Mouse (Mus musculus): ENCODE data around the gene Tgfbr2. TPM values are rescaled to one million over a fixed set of nuclear protein-coding genes. Genes with fewer than 3 reads are reported as not detected.

Tgfbr2 gene
- polyA plus RNA-seq, 1 experiment from 2014 or later, result 9.2 TPM

- H3K36me3 ChIP-seq (replicated peaks), result peaks cover 11% of the 10 kb centered on the region; the same call in 1 of the 2 replicates
- H3K27me3 ChIP-seq (replicated peaks; ENCODE audit: low read depth, poor library complexity, severe bottlenecking), result no peaks in the 10 kb centered on the region
- H3K4me3 ChIP-seq, result no peak overlapping the region
- DNase-seq (ENCODE audit: low spot score), result no peak
- H3K9me3 ChIP-seq, result no peaks in the 10 kb centered on the region
- peaks cover 20% of the 10 kb centered on the region for H3K4me1 ChIP-seq
- H3K27ac ChIP-seq (replicated peaks), result 0 out of 2 replicates have a peak overlapping the region, but pooled peaks have one; percentile 44
- WGBS, result 89% methylated on average over 7 of the region's 7 CpGs
Observed at GRCm38 (mm10) chr9:116121472-116121871, 53.7 kb downstream of the Tgfbr2 start.

GRCm38 (mm10) chr9:116119990-116120389 is 55.2 kb downstream of the Tgfbr2 start:
- H3K4me1 ChIP-seq, result peaks cover 17% of the 10 kb centered on the region
- H3K9me3 ChIP-seq, result no peaks in the 10 kb centered on the region
- no peak overlapping the region for H3K27ac ChIP-seq (replicated peaks)
- no peaks in the 10 kb centered on the region for H3K27me3 ChIP-seq (replicated peaks; ENCODE audit: low read depth, poor library complexity, severe bottlenecking)
- no peak overlapping the region for H3K4me3 ChIP-seq
- no peak for DNase-seq (ENCODE audit: low spot score)
- 85% methylated on average over 7 of the region's 7 CpGs for WGBS
- H3K36me3 ChIP-seq (replicated peaks), result peaks cover 11% of the 10 kb centered on the region; the same call in 1 of the 2 replicates

DNA sequence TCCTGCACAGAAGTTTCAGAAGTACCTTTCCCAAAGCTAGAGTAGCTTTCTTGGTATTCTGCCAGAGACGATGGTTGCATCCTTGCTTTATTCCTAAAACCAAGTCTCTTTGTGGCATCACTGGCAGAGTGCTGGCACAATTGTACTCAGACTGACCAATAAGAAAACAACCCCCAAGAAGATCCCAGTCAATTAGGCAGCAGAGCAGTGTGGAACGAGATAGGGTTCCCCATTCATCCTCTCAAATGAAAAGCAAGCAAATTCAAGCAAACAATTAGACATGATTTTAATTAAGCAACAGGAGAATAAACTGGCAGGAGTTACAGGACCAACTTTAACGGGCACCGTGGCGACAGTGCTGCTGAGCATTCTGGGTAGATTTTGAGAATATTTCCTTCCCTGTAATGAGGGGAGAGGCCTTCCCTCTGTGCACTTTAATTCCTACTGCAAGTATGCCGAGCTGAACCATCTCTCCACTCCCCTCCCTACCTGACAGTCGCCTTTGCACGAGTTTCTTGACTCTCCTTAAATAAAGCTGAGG is 56.8 kb downstream of the Tgfbr2 start:
- peaks cover 17% of the 10 kb centered on the region for H3K4me1 ChIP-seq
- no peak overlapping the region for H3K27ac ChIP-seq (replicated peaks)
- no peaks in the 10 kb centered on the region for H3K9me3 ChIP-seq
- peaks cover 7% of the 10 kb centered on the region; the same call in 1 of the 2 replicates for H3K36me3 ChIP-seq (replicated peaks)
- H3K27me3 ChIP-seq (replicated peaks; ENCODE audit: low read depth, poor library complexity, severe bottlenecking), result no peaks in the 10 kb centered on the region
- no peak for DNase-seq (ENCODE audit: low spot score)
- H3K4me3 ChIP-seq, result no peak overlapping the region
- 73% methylated on average over 8 of the region's 8 CpGs for WGBS

DNA sequence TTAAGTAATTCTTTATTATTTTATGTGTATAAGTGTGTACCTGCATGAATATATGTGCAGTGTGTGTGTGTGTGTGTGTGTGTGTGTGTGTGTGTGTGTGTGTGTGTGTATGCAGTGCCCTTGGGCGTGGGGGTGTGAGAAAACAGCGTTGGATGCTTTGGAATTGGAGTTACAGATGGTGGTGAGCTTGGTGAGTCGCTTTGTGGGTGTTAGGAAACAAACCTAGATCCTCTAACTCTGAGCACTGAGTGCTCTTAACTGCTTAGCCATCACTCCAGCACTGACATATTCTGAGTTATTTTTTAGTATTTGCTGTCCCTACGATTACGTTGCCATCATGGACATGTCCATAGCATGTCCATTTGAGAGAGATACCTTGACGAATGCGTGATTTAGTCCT is 59.3 kb downstream of the Tgfbr2 start:
- WGBS, result 92% methylated on average over 7 of the region's 7 CpGs
- DNase-seq (ENCODE audit: low spot score), result no peak
- peaks cover 5% of the 10 kb centered on the region; the same call in 1 of the 2 replicates for H3K36me3 ChIP-seq (replicated peaks)
- H3K4me3 ChIP-seq, result no peak overlapping the region
- H3K27me3 ChIP-seq (replicated peaks; ENCODE audit: low read depth, poor library complexity, severe bottlenecking), result no peaks in the 10 kb centered on the region
- H3K4me1 ChIP-seq, result peaks cover 5% of the 10 kb centered on the region
- no peaks in the 10 kb centered on the region for H3K9me3 ChIP-seq
- no peak overlapping the region for H3K27ac ChIP-seq (replicated peaks)

DNA sequence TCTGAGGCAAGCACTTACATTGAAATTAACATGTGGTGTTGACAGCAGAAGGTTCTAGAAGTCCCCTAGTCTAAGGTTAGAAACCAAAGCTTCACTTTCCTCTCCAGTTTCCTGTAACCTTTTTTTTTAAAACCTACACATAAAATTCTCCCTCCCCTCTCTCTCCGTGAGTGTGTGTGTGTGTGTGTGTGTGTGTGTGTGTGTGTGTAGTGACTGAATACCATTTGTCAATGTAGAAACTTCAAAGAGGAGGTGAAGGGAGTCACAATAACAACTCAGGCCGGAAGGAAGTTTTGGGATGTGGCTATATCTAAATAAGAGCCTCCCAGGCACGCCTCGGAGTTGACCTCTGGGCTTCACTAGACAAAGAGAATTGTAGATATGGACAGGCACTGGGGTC is 60.8 kb downstream of the Tgfbr2 start:
- WGBS, result 47% methylated on average over 4 of the region's 4 CpGs
- Histone ChIP-seq H3K27ac (replicated peaks) (no peak overlapping the region), H3K4me3 (no peak overlapping the region), H3K27me3 (replicated peaks; ENCODE audit: low read depth, poor library complexity, severe bottlenecking) (no peaks in the 10 kb centered on the region), H3K4me1 (peaks cover 5% of the 10 kb centered on the region), H3K36me3 (replicated peaks) (peaks cover 13% of the 10 kb centered on the region), H3K9me3 (no peaks in the 10 kb centered on the region)
- DNase-seq (ENCODE audit: low spot score), result no peak

GRCm38 (mm10) chr9:116111149-116111970 is 63.8 kb downstream of the Tgfbr2 start:
- H3K27ac ChIP-seq (replicated peaks), result no peak overlapping the region
- H3K4me3 ChIP-seq, result no peak overlapping the region
- H3K4me1 ChIP-seq, result peaks cover 7% of the 10 kb centered on the region
- WGBS, result 88% methylated on average over 9 of the region's 9 CpGs
- no peaks in the 10 kb centered on the region for H3K9me3 ChIP-seq
- no peaks in the 10 kb centered on the region for H3K27me3 ChIP-seq (replicated peaks; ENCODE audit: low read depth, poor library complexity, severe bottlenecking)
- no peak for DNase-seq (ENCODE audit: low spot score)
- peaks cover 37% of the 10 kb centered on the region for H3K36me3 ChIP-seq (replicated peaks)

GRCm38 (mm10) chr9:116108729-116109128 is 66.4 kb downstream of the Tgfbr2 start:
- WGBS, result 84% methylated on average over 2 of the region's 2 CpGs
- DNase-seq (ENCODE audit: low spot score), result no peak
- Histone ChIP-seq H3K27ac (replicated peaks) (no peak overlapping the region), H3K27me3 (replicated peaks; ENCODE audit: low read depth, poor library complexity, severe bottlenecking) (no peaks in the 10 kb centered on the region), H3K9me3 (no peaks in the 10 kb centered on the region), H3K4me3 (no peak overlapping the region), H3K4me1 (peaks cover 6% of the 10 kb centered on the region; the same call in 1 of the 2 replicates), H3K36me3 (replicated peaks) (peaks cover 51% of the 10 kb centered on the region)

DNA sequence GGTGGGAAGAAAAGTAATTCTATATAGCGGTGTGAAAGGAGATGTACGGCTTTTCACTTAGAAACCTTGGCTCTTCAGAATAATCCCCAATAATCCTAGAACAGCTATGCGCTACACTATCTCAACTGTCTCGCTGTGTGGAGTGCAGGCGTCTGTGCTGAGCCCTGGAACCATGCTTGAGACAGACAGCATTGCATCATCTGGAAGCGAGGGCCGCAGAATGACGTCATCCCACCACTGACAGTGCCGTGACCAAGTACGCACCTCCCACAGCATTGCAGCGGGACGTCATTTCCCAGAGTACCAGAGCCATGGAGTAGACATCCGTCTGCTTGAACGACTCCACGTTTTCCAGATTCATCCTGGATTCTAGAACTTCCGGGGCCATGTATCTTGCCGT is 70.4 kb downstream of the Tgfbr2 start:
- H3K4me1 ChIP-seq, result peaks cover 11% of the 10 kb centered on the region
- DNase-seq (ENCODE audit: low spot score), result no peak
- H3K9me3 ChIP-seq, result no peaks in the 10 kb centered on the region
- H3K27me3 ChIP-seq (replicated peaks; ENCODE audit: low read depth, poor library complexity, severe bottlenecking), result no peaks in the 10 kb centered on the region
- no peak overlapping the region for H3K4me3 ChIP-seq
- H3K36me3 ChIP-seq (replicated peaks), result peaks cover 56% of the 10 kb centered on the region
- WGBS, result 93% methylated on average over 17 of the region's 17 CpGs
- H3K27ac ChIP-seq (replicated peaks), result no peak overlapping the region

GRCm38 (mm10) chr9:116101842-116102241 is 73.3 kb downstream of the Tgfbr2 start:
- Histone ChIP-seq H3K9me3 (no peaks in the 10 kb centered on the region), H3K4me3 (no peak overlapping the region), H3K4me1 (peaks cover 25% of the 10 kb centered on the region), H3K36me3 (replicated peaks) (peaks cover 29% of the 10 kb centered on the region), H3K27me3 (replicated peaks; ENCODE audit: low read depth, poor library complexity, severe bottlenecking) (no peaks in the 10 kb centered on the region), H3K27ac (replicated peaks) (no peak overlapping the region)
- 85% methylated on average over 11 of the region's 11 CpGs for WGBS
- DNase-seq (ENCODE audit: low spot score), result no peak

DNA sequence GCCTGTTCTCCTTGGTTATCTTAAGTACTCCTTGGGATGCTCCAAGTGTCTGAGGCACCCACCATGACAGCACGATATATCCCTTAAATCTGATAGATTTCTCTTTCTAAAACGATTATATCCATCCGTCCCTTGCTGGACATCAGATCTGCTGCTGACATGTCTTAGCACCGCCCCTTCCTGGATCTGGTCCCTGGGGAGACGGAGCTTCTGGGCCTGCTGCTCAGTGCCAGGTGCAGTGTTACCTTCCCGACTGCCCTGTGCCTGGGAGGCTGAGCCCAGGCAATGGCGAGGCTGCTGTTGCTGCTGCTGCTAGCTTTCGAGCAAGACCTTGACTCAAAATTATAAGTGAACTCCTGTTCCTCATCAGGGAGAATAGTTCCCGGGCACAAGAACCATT is 75.1 kb downstream of the Tgfbr2 start:
- no peak overlapping the region for H3K27ac ChIP-seq (replicated peaks)
- H3K36me3 ChIP-seq (replicated peaks), result peaks cover 22% of the 10 kb centered on the region
- no peaks in the 10 kb centered on the region for H3K27me3 ChIP-seq (replicated peaks; ENCODE audit: low read depth, poor library complexity, severe bottlenecking)
- DNase-seq (ENCODE audit: low spot score), result no peak
- no peaks in the 10 kb centered on the region for H3K9me3 ChIP-seq
- no peak overlapping the region for H3K4me3 ChIP-seq
- WGBS, result 76% methylated on average over 9 of the region's 9 CpGs
- peaks cover 36% of the 10 kb centered on the region for H3K4me1 ChIP-seq

DNA sequence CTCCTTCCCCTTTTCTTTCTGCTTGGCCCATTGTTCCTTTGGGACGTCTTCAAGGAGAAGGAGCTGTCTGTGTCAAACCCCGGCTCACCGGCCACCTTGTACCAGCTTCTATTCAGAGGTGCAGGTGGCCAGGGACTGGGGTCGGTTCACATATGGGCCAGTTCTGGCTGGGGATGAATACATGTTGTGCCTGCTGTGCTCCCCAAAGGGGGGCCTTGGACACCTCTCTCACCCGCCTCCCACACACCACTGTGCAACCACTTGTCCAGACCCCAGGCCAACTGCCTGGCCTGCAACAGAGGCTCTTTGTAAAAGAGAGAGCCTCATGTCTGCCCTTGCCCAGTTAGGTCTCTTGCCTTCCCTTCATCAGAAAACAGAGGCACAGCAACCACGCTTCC is 75.6 kb downstream of the Tgfbr2 start:
- WGBS, result 56% methylated on average over 6 of the region's 6 CpGs
- Histone ChIP-seq H3K9me3 (no peaks in the 10 kb centered on the region), H3K27ac (replicated peaks) (peak overlapping the region; percentile 44), H3K4me1 (peaks cover 36% of the 10 kb centered on the region), H3K4me3 (no peak overlapping the region), H3K36me3 (replicated peaks) (peaks cover 18% of the 10 kb centered on the region), H3K27me3 (replicated peaks; ENCODE audit: low read depth, poor library complexity, severe bottlenecking) (no peaks in the 10 kb centered on the region)
- no peak for DNase-seq (ENCODE audit: low spot score)

GRCm38 (mm10) chr9:116098724-116099595 is 76.2 kb downstream of the Tgfbr2 start:
- Histone ChIP-seq H3K4me3 (no peak overlapping the region), H3K4me1 (peaks cover 36% of the 10 kb centered on the region), H3K27me3 (replicated peaks; ENCODE audit: low read depth, poor library complexity, severe bottlenecking) (no peaks in the 10 kb centered on the region), H3K27ac (replicated peaks) (peak overlapping the region; percentile 44), H3K9me3 (no peaks in the 10 kb centered on the region), H3K36me3 (replicated peaks) (peaks cover 14% of the 10 kb centered on the region)
- peak; percentile 49 for DNase-seq (ENCODE audit: low spot score)
- 69% methylated on average over 16 of the region's 16 CpGs for WGBS
